Mouse (Mus musculus) heart, embryonic 11.5 days (tissue): Measurements from ENCODE around the gene S100a4. TPM values are rescaled to one million over a fixed set of nuclear protein-coding genes. Genes with fewer than 3 reads are reported as not detected.

Experiments used
- ATAC-seq: fragments of 200-750 bp; cut with Nextera tagmentation; replicated peaks from 2 replicates; pipeline ENCODE4 v1.8.0; 2017; ENCODE audit warnings: moderate library complexity; ENCODE audit not compliant: insufficient number of reproducible peaks, low FRiP score, low TSS enrichment
- H3K27ac ChIP-seq: fragments of 300-500 bp; sonication (generic); 2 replicates; pipeline ENCODE4 v1.5.1; 2014; ENCODE audit warnings: mild to moderate bottlenecking, low read depth, low read length
- H3K27me3 ChIP-seq: fragments of 300-500 bp; sonication (generic); 2 replicates; pipeline ENCODE4 v1.6.1; 2014; ENCODE audit warnings: mild to moderate bottlenecking, low read length, mixed read lengths; ENCODE audit not compliant: control insufficient read depth, insufficient read depth
- H3K36me3 ChIP-seq: fragments of 300-500 bp; sonication (generic); 2 replicates; pipeline ENCODE4 v1.6.1; 2014; ENCODE audit warnings: mild to moderate bottlenecking, low read length, moderate library complexity, mixed read lengths; ENCODE audit not compliant: control insufficient read depth, insufficient read depth
- H3K4me1 ChIP-seq: fragments of 300-500 bp; sonication (generic); 2 replicates; pipeline ENCODE4 v1.6.1; 2014; ENCODE audit warnings: low read length; ENCODE audit not compliant: control insufficient read depth, insufficient read depth
- H3K4me2 ChIP-seq: fragments of 300-500 bp; sonication (generic); 2 replicates; pipeline ENCODE4 v1.6.1; 2014; ENCODE audit warnings: mild to moderate bottlenecking, moderate library complexity
- H3K4me3 ChIP-seq: fragments of 300-500 bp; sonication (generic); 2 replicates; pipeline ENCODE4 v1.5.1; 2014; ENCODE audit warnings: low read depth, low read length
- H3K9ac ChIP-seq: fragments of 300-500 bp; sonication (generic); 2 replicates; pipeline ENCODE4 v1.6.1; 2014; ENCODE audit warnings: mild to moderate bottlenecking, low read depth, low read length, moderate library complexity
- H3K9me3 ChIP-seq: fragments of 300-500 bp; sonication (generic); replicated peaks from 2 replicates; pipeline ENCODE4 v1.6.1; 2016; ENCODE audit warnings: low read length; ENCODE audit not compliant: control insufficient read depth
- WGBS: fragments of 180-500 bp; shearing (Covaris S2); extraction: QIAGEN DNeasy Blood & Tissue Kit; methylation state at CpG from one replicate; pipeline ENCODE4 v1.1.7; 2014; ENCODE audit not compliant: insufficient replicate concordance; 5-methylcytosine and 5-hydroxymethylcytosine counted together
- polyA plus RNA-seq: library from polyadenylated mRNA; unstranded; fragments of >200 nt; fragmentation: Nextera tagmentation; extraction: Ambion mirVana; gene quantifications from 2 replicates; pipeline ENCODE4 v1.2.1, GENCODE M21; 2014

The S100a4 gene
- polyA plus RNA-seq, 1 experiment from 2014 or later, result 3.5 TPM

GRCm38 (mm10) chr3:90601486-90602110 lies 2.0 kb upstream of the S100a4 start, which contains the start of gene Gm42674:
Gene Gm42674 (plus strand): TSS chr3:90601904.
- Histone ChIP-seq H3K4me3 (no peak within 1 kb of the TSS), H3K4me2 (no peak within 1 kb of the TSS), H3K9me3 (no peaks in the 10 kb centered on the region), H3K27ac (no peak within 1 kb of the TSS), H3K36me3 (no peaks in the 10 kb centered on the region), H3K4me1 (peaks cover 5% of the 10 kb centered on the region; the same call in 1 of the 2 replicates), H3K9ac (no peak within 1 kb of the TSS), H3K27me3 (no peaks in the 10 kb centered on the region)
- ATAC-seq, result no peak
- WGBS, result 70% methylated on average over 11 of the region's 11 CpGs

DNA sequence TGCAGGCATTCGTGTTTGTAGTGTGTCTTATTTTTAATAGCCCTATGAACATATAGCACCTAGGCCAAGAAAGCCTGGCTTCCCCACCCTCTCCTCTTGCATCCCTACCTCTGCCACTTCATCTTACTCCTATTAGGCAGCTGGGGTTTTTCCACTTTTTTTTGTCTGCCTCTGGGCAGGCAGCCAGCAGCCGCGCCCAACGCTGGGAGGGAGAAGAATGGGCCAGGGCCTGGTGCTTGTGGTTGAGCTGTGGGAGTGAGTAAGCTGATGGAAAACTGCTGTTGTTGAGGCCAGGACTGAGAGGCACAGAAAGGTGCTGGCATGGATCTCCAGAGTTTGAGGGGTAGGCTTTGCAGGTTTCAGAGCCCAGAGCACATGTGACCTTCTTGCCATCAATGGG lies 845 bp downstream of the S100a4 start:
- Histone ChIP-seq H3K9ac (no peak overlapping the region), H3K4me2 (no peak overlapping the region), H3K9me3 (no peaks in the 10 kb centered on the region), H3K4me1 (peaks cover 5% of the 10 kb centered on the region; the same call in 1 of the 2 replicates), H3K27ac (no peak overlapping the region), H3K27me3 (0 out of 2 replicates have a peak, but pooled peaks cover 3% of the 10 kb centered on the region), H3K4me3 (no peak overlapping the region), H3K36me3 (no peaks in the 10 kb centered on the region)
- 0 out of 2 replicates have a peak, but pooled peaks have one; percentile 19 for ATAC-seq
- 48% methylated on average over 4 of the region's 4 CpGs for WGBS

GRCm38 (mm10) chr3:90605049-90605448 lies 1.5 kb downstream of the S100a4 start:
- Histone ChIP-seq H3K4me3 (no peak overlapping the region), H3K36me3 (no peaks in the 10 kb centered on the region), H3K27ac (no peak overlapping the region), H3K4me2 (no peak overlapping the region), H3K9ac (no peak overlapping the region), H3K4me1 (peaks cover 5% of the 10 kb centered on the region; the same call in 1 of the 2 replicates), H3K27me3 (0 out of 2 replicates have a peak, but pooled peaks cover 3% of the 10 kb centered on the region), H3K9me3 (no peaks in the 10 kb centered on the region)
- 76% methylated on average over 3 of the region's 3 CpGs for WGBS
- no peak for ATAC-seq

DNA sequence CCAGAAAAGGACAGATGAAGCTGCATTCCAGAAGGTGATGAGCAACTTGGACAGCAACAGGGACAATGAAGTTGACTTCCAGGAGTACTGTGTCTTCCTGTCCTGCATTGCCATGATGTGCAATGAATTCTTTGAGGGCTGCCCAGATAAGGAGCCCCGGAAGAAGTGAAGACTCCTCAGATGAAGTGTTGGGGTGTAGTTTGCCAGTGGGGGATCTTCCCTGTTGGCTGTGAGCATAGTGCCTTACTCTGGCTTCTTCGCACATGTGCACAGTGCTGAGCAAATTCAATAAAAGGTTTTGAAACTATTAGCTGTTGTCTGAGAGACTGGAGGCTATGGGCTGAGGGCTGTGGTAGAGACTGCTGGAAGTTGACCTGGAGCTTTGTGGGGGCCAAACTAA lies 2.2 kb downstream of the S100a4 start:
- ATAC-seq, result no peak
- Histone ChIP-seq H3K9ac (no peak overlapping the region), H3K36me3 (no peaks in the 10 kb centered on the region), H3K27me3 (0 out of 2 replicates have a peak, but pooled peaks cover 3% of the 10 kb centered on the region), H3K4me3 (no peak overlapping the region), H3K4me2 (no peak overlapping the region), H3K4me1 (peaks cover 5% of the 10 kb centered on the region; the same call in 1 of the 2 replicates), H3K9me3 (no peaks in the 10 kb centered on the region), H3K27ac (no peak overlapping the region)
- 84% methylated on average over 2 of the region's 2 CpGs for WGBS

- no peaks in the 10 kb centered on the region for H3K9me3 ChIP-seq
- no peaks in the 10 kb centered on the region for H3K36me3 ChIP-seq
- no peak overlapping the region for H3K9ac ChIP-seq
- H3K4me1 ChIP-seq, result peaks cover 5% of the 10 kb centered on the region; the same call in 1 of the 2 replicates
- 0 out of 2 replicates have a peak, but pooled peaks cover 3% of the 10 kb centered on the region for H3K27me3 ChIP-seq
- no peak overlapping the region for H3K4me2 ChIP-seq
- no peak overlapping the region for H3K4me3 ChIP-seq
- no peak overlapping the region for H3K27ac ChIP-seq
- ATAC-seq, result no peak
- 91% methylated on average over 6 of the region's 6 CpGs for WGBS
Observed at GRCm38 (mm10) chr3:90606185-90606584, 2.6 kb downstream of the S100a4 start.

GRCm38 (mm10) chr3:90607361-90607760 lies 3.8 kb downstream of the S100a4 start:
- Histone ChIP-seq H3K27ac (no peak overlapping the region), H3K4me3 (no peak overlapping the region), H3K4me1 (peaks cover 5% of the 10 kb centered on the region; the same call in 1 of the 2 replicates), H3K9ac (no peak overlapping the region), H3K27me3 (0 out of 2 replicates have a peak, but pooled peaks cover 3% of the 10 kb centered on the region), H3K4me2 (no peak overlapping the region), H3K36me3 (no peaks in the 10 kb centered on the region), H3K9me3 (no peaks in the 10 kb centered on the region)
- 69% methylated on average over 3 of the region's 3 CpGs for WGBS
- no peak for ATAC-seq

DNA sequence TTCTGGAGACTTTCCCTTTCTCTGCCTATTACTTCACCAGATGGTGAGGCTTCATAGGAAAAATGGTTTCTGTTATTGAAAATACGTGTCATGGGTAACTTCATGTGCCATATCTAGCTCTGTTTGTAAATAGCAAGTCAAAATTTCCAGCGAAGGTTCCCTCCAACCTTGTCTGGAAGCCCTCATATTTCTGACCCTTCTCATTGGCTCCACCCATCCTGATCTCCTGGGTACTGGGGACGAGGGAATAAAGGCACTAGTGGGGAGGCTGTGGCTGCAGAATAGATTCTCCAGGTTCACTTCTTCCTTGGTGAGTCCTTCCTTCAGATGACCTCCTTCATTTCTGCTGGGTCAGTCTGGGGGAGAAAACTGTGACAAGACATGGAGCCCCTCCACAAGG lies 4.7 kb downstream of the S100a4 start, which contains the start of gene S100a5:
Gene S100a5, plus strand, starts transcription at position 301 of the 400 bp plus-strand sequence.
- Histone ChIP-seq H3K4me1 (peaks cover 9% of the 10 kb centered on the region; the same call in 1 of the 2 replicates), H3K9ac (no peak within 1 kb of the TSS), H3K4me3 (no peak within 1 kb of the TSS), H3K27ac (no peak within 1 kb of the TSS), H3K4me2 (no peak within 1 kb of the TSS), H3K27me3 (0 out of 2 replicates have a peak, but pooled peaks cover 3% of the 10 kb centered on the region), H3K9me3 (no peaks in the 10 kb centered on the region), H3K36me3 (no peaks in the 10 kb centered on the region)
- 47% methylated on average over 3 of the region's 3 CpGs for WGBS
- no peak for ATAC-seq

GRCm38 (mm10) chr3:90609102-90609501 lies 5.5 kb downstream of the S100a4 start:
- Histone ChIP-seq H3K27me3 (0 out of 2 replicates have a peak, but pooled peaks cover 3% of the 10 kb centered on the region), H3K4me2 (no peak overlapping the region), H3K9ac (no peak overlapping the region), H3K27ac (no peak overlapping the region), H3K4me3 (no peak overlapping the region), H3K36me3 (no peaks in the 10 kb centered on the region), H3K4me1 (0 out of 2 replicates have a peak, but pooled peaks cover 5% of the 10 kb centered on the region), H3K9me3 (no peaks in the 10 kb centered on the region)
- no peak for ATAC-seq
